Mouse (Mus musculus): ENCODE results near the gene Washc1.
"Not testable (repeated sequence)": the region's sequence is repeated elsewhere in the genome, so short reads cannot be mapped to it uniquely, and the experiment has no call there.

The Washc1 gene

DNA sequence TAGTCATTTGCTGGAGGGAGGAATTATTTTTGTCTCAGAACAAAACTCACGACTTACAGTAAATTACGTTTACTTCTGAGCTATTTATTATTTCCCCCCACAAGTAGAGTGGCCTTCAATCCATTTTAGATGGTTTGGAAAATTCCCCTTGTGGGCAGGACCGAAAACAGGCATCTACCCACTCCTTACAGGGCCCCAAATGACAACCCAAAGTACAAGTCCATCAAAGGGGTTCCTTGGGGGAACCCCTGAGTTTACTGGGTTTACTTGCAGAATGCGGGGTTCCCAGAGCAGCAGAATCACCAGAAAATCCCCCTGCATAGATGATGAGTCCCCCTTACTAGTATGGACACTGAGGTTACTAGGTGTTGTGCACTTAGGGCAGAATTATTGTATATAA, 821 bp downstream of the Washc1 start:
- no peak for DNase-seq (ENCODE audit: low read depth)

DNA sequence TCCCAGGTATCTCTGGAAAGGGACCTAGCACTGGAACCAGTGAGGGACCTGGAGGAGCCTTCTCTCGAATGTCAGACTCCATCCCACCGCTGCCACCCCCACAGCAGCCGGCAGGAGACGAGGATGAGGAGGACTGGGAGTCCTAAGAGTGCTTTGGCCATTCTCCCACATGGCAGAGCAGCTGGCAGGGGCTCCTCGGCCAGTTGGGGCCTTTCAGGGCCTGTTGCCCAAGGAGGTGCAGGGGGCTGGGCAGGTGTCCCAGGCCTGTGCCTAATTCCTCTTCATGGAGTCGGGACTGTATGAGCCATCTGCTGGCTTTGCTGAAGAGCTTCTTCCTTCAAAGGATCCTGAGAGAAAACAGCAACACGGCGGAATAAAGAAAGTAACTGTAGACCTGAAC, 7.6 kb downstream of the Washc1 start:
- DNase-seq (ENCODE audit: low read depth), result no peak

DNA sequence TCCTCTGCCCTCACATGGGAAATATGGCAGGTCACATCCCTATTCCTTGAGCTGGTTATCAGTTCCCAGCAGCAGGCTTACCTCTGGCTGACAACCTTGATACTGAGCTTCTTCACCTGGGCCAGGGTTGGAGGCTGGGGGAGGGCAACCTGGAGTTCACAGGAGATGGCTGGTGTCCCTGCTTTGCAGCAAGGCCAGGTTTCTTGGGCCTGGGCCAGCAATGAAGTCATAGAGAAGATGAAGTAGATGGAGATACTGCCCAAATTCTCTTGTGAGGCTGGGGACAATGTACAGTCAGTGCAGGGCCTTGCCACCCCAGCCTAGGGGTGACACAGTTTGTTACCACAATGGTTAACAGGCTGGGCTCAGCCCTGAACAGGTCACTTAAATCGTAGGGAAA, 9.4 kb downstream of the Washc1 start:
- DNase-seq (ENCODE audit: low read depth), result no peak

DNA sequence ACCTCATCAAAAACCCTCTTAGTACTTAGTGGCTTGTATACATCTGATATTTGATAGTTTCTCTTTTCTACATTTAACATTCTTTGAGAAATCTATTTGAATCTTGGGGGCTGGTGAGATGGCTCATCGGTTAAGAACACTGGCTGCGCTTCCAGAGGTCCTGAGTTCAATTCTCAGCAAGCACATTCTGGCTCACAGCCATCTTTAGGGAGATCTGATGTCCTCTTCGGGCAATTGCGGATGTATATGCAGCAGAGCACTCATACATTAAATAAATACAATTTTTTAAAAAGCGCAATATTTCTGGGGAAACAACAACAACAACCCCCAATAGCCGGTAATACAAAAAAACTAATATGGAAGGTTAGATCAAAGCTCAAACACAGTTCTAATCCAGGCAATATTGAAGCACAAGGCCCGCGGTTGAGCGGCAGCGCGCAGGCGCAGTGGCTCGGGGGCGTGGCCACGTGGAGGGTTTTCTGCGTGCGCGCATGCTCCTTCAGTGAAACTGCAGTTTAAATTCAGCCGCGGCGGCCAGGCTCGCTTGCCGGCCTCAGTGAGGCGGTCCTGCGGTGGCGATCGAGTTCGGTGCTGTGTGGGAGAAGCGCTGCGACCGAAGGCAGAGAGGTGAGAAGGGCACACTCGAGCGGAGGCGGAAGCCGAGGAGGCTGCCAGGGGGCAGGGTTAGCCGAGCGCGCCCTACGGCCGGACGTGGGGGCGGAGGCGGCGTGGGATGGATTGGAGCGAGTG, 11.9 kb downstream of the Washc1 start, which contains the start of gene Ddx11:
Gene Ddx11 (plus strand): TSS at position 455 of the 750 bp plus-strand sequence.
- peak; percentile 93 for DNase-seq (ENCODE audit: low read depth)

DNA sequence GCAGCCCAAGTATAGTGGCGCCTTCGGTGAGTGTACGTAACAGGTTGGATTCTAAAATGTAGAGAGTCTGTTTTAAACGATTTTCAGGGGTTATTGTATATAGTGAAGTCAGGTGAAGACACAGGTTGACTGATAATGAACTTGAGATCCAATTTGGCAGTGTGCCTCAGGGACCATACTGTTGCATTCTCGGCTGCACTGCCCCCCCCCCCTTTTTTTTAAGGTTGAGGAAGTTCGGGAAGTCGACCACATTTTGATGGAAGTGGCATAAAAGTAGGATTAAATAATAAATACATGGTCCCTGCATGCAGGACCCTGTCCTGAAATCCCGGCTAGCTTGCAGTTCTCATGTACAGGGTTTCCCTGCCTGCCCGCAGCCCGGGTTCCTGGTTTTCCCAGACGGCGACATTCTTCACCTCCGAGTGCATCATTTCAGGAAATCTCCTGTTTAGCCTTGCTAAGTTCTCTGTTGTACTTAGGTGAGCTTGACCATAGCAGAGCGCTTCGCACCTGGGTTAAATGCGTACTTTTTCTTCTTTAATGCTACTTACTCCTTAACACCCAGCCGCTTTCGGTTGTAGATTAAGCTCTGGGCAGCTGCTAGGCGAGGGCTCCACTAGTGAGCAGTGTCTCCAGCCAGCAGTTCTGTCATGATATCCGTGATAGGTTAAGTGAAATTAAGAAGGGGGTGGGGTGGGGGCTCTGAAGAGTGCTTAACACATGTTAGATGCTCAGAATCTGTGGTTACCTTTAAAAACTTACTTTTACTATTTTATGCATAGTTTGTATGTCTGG, 12.7 kb downstream of the Washc1 start:
- DNase-seq (ENCODE audit: low read depth), result peak; percentile 52

DNA sequence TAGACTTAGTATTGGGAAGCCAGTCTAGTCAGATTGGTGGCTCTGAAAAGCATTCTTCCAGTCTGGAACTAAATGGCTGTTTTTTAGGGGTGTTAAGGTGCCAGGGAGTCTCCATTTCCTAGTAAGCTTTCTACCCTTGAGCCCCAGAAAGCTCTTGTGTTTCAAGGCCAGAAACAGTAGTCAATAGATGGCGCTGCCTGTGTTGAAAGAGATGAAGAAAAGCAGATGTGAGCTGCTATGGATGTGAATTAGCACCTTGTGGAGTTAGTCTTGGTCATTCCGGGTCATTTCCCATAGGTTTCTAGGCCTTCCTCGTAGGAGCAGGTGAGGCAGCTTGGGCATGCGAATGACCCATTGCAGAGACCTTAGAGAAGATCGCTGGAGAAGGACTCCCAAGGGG, 13.9 kb downstream of the Washc1 start:
- DNase-seq (ENCODE audit: low read depth), result peak; percentile 75

DNA sequence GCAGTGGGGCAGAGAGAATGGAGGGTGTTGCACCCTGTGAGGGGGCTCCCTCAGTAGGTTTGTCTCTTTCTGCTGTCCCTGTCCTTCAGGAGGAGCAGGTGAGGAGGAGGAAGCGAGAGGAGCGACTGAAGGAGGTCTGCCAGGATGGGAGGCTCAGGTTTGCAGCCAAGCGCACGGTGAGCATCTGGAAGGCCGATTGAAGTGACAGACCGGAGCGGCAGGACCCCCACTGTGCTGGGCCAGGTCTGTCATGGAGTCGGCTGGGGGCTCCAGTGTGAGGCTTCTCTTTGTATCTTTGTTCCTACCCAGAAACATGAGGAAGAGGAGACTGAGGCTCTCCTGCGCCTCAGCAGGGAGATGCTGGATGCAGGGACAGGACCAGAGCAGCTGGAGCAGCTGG, 19.0 kb downstream of the Washc1 start:
- no peak for DNase-seq (ENCODE audit: low read depth)

DNA sequence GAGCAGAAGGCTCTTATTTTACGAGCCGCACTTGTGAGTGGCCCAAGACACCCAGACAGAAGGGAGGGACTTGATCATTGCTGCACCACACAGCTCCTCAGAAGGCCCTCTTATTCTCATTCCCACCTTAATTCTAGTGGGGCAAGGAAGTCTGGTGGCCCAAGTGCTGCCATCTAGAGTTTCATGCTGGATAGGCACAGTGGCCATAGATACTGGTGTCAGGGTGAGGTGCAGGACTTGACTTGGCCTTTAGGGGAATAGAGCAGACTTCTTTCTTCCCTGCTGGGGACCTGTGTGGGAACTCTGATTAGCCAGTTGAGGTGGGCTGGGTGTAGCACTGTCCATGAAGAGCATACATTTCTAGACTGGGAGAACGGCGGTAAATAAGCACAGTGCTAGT, 19.9 kb downstream of the Washc1 start:
- peak; percentile 61 for DNase-seq (ENCODE audit: low read depth)

DNA sequence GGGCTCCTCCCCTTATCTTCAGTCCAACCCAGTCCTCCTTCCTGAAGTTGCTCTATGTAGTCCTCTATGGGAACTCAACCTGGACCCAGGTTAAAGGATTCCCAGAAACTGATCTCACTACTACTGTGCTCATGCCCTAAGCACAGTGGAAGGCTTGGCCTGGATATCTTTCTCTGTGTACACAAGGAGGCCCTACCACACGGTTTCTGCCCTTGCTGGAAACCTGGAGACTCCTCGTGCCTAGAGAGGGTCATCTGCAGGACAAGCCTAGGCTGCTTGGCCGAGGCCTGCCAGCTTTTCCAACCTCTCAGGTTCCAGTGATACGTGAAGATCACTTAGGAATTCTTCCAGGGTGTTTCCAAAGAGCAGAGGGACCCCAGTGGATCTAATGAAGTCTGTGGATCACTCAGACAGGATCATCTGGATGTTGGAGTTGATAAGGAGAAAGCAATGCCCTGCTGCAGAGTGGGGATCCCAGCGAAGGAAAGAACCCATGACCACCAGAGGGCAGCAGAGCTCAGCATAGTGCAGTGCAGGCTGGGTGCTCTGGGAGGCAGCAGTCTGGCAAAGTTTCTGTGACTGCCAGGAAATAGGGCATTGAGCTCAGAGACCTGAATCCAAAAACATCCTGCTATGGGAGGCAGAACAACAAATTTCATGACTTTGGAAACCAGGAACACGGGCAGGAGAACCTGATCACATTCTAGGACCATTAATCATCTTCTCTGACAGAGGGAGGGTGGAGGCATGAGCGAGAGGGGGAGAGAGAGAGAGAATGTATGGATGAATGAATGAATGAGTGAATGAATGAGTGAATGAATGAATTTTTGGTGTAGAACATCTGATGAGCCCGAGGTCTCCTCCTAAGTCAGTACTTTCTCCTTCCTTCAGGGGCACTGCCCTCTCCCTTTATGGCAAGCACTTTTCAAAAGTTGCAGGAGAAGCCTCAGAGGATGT, 41.6 kb downstream of the Washc1 start:
- not testable (repeated sequence) for DNase-seq (ENCODE audit: low read depth)

DNA sequence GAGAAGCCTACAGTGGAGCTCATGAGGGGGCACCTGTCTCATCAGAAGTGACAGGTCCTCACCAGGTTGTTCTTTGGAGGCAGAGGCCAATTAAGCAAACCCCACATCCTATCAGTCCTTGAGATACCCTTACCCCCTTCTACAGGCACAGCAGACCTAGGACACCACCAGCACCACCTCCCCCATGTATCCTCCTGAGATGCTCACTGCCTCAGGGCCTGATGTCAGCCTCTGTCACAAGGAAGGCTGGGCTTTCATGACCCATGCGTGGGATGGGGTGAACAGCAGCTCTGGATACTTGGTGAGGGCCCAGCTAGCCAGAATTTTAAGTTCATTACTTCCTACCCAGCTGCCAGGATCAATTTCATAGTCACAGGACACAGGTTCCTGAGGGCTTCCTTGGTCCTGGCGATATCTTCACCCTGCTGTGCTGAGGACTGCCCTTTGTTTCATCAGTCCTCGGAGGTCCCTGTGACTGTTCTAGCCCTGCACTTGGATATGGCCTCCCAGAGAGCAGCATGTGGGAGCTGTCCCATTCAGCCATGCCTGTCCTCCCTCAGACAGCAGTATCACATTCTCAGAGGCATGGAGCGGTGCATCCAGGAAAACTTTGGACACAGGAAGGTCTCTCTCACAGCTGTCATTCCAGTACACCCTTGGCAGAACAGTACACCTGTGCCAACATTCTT, 42.5 kb downstream of the Washc1 start:
- not testable (repeated sequence) for DNase-seq (ENCODE audit: low read depth)

DNA sequence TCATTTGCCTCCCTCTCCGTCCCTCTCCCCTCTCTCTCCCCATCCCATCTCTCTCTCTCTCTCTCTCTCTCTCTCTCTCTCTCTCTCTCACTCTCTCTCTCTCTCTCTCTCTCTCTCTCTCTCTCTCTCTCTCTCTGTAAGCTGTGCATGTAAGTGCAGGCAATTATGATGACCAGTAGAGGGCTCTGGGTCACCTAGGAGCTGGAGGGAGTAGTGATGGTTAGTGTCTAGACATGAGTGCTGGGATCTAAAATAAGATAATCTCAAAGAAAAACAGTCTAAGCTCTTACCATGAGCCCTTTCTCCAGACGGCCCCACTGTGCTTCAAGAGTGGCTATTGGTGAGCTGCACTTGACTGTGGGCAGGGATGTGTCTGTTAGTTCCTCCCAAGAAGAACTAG, 43.5 kb downstream of the Washc1 start:
- peak; percentile 39 for DNase-seq (ENCODE audit: low read depth)

DNA sequence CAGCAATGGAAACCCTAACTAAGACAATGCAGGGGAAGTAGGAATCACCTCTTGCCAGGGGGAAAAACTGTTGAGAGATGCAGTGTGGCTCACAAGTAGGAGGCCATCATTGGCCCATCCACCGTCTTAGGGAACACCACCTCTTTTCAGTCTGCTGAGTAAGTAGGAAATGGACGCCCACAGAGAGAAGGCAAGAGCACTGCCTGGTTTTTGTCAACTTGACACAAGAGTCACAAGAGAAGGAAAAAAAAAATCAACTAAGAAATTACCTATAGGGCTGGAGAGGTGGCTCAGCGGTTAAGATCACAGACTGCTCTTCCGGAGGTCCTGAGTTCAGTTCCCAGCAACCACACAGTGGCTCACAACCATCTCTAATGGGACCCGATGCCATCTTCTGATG, 46.9 kb downstream of the Washc1 start:
- no peak for DNase-seq (ENCODE audit: low read depth)

DNA sequence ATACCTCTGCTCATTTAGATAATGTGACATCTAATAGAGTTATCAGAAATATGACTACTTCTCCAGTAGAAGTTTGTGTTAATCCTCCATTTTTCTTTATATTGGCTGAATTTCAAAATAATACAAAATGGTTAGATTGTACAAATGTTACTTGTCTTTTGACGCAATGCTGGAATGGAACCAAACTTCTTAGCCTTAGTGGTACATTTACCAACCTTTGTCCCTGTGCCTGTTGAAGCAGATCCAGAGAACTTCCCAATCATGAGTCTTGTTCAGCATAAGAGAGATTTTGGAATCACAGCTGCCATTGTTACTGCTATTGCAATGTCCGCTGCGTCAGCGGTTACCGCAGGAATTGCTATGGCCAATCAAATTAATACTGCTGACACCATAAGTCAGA, 55.8 kb downstream of the Washc1 start:
- not testable (repeated sequence) for DNase-seq (ENCODE audit: low read depth)
